Mouse (Mus musculus) hematopoietic stem cell, adult 5-6 weeks (primary cell): ENCODE measurements around the gene Zfp710. TPM values are rescaled to one million over a fixed set of nuclear protein-coding genes. Genes with fewer than 3 reads are reported as not detected.
"Not testable (repeated sequence)": the region's sequence is repeated elsewhere in the genome, so short reads cannot be mapped to it uniquely, and the experiment has no call there.

Experiments used
- ATAC-seq, 2 experiments: fragments of 125-278 bp in 1 of 2; replicated peaks in 1 of 2; 2 replicates each; pipeline ENCODE4 v1.8.0; 2016 to 2017; ENCODE audit warnings: inconsistent platforms in 2 of 2, mild to moderate bottlenecking in 2 of 2, moderate number of reproducible peaks in 2 of 2, low read depth in 1 of 2, moderate TSS enrichment in 1 of 2; ENCODE audit not compliant: low FRiP score in 2 of 2, poor library complexity in 2 of 2, severe bottlenecking in 2 of 2, insufficient read depth in 1 of 2, low TSS enrichment in 1 of 2
- total RNA-seq: library from RNA; stranded (forward); fragments of 172-1452, 232-1000 nt; gene quantifications from 2 replicates; pipeline ENCODE4 v1.2.3, GENCODE M21; 2017

Zfp710 gene
- 18.9 and 19.7 TPM in 2 replicates for total RNA-seq

GRCm38 (mm10) chr7:80024521-80025390 lies at the start of gene Zfp710:
TSS of gene Zfp710 (plus strand) at chr7:80024814.
- peak; percentile 23 to 63 for ATAC-seq

DNA sequence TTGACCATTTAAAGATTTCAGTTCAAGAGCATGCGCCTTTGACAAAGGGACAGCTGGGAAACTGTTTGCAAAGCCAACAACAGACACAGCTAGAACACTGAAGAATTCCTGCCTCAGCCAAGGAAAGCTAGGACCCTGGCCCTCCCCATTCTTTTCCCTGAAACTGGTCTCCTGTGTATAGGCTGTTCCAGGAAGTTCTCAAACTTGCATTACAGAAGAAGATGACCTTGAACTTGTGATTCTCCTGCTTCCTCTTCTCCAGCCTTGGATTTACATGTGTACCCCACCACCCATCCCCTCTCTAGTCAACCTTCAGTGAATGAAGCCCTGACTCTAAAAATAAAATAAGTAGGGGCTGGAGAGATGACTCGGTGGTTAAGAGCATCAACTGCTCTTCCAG lies 49.3 kb upstream of the Zfp710 start:
- no peak for ATAC-seq

- ATAC-seq: no peak
These were observed 37.9 kb upstream of the Zfp710 start for GRCm38 (mm10) chr7:79986717-79987116.

- ATAC-seq: no peak
These were observed 36.9 kb upstream of the Zfp710 start for GRCm38 (mm10) chr7:79987745-79988144.

DNA sequence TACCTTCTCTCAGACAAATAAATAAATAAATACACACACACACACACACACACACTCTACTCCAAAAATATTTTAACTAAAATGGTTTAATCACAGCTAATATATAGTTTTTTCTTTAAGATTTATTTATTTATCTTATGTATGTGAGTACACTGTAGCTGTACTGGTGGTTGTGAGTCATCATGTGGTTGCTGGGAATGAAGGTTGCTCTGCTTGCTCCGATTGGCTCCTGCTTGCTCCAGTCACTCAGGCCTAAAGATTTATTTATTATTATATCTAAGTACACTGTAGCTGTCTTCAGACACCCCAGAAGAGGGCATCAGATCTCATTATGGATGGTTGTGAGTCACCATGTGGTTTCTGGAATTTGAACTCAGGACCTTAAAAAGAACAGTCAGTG lies 36.1 kb upstream of the Zfp710 start:
- not testable (repeated sequence) for ATAC-seq

DNA sequence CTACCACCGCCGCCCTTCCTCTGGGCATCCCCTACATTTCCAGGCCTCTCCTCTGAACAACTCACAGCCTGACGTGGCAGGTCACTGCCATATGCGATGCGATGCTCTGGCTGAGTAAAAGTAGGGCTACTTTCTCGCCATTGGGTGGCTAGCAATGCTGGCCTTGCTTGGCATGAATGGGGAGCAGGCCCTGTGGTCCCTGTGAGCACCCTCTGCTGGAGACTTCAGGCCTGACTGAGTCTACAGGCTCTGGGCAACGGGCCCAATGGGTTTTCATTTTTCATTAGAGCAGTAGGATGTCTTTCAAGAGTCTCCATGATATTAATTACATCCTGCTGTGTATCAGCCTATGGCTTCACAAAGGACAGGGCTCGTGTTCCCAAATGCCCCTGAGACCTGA lies 30.1 kb upstream of the Zfp710 start:
- peak; percentile 42 to 58; a peak in 3 of 4 replicates for ATAC-seq

GRCm38 (mm10) chr7:79997761-79998160 lies 26.9 kb upstream of the Zfp710 start:
- no peak for ATAC-seq

- ATAC-seq: no peak
These were observed 22.1 kb upstream of the Zfp710 start for GRCm38 (mm10) chr7:80002353-80003055.

DNA sequence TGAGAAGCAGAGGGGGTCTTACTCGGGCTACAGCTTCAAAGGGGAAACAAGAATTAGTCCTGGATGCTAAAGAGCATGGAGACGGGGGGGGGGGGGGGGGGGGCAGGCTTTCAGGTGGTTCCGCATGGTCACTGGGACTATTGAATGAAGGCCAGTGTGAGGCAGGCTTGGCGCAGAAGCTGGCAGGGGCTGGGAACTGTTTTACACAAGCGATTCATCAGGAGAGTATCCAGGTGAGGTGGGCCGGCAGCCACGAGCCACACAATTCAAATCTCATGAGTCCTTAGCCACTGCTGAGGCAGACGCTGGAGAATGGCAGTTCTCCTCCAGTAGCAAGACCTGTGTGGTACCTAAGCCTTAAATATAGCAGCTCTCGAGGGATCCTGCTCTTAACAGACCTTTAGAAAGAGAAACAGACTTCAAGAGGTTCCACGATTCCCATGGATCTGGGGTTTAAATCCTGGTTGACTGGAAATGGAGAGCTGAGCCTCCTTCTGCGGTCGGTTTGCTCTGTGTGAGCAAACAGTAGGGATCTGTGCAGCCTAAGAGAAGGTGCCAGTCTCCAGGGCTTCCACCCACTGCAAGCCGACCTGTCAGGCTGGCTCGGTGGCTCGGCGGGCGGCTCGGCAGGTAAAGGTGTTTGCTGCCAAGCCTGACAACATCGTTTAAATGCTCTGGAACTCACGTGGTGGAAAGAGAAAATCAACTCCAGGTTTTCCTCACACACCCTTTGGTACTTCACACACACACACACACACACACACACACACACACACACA lies 19.6 kb upstream of the Zfp710 start:
- ATAC-seq: 0 out of 4 replicates have a peak, but pooled peaks of 1 of the 2 experiments have one; percentile 12

GRCm38 (mm10) chr7:80010680-80011079 lies 13.9 kb upstream of the Zfp710 start:
- no peak for ATAC-seq

- peak; percentile 27 to 60; a peak in 1 of 4 replicates for ATAC-seq
These were observed 13.1 kb upstream of the Zfp710 start for GRCm38 (mm10) chr7:80011470-80011869.

DNA sequence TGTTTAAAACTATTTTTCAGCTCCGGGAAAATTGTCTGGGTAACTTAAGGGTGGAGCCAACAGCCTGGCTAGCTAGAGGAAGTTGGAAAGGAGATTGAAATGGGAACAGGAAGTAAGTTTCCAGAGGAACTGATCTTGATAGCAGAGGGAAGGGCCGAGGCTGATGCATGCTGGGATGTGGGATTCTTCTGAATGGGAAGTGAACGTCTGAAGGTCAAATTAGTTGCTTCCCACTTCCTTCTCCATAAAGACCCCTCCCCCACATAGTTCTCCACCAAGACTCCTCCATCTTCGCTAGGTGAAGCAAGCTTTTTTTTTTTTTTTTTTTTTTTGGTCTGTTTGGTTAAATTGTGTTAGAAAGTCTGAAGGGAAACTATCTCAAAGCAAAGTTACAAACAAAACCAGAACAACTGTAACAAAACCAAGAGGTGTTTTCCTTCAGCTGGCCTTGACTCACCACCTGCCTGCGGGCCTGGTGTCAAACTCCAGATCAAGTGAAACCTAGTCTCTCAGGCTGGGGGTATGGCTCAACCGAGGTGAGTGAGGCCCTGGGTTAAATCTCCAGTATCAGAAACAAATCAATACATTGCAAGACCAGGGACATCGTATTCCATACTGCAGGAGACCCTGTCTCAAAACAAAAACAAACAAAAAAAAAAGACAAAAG lies 10.6 kb upstream of the Zfp710 start:
- no peak for ATAC-seq

- ATAC-seq: no peak; a peak in 1 of 4 replicates
These were observed 9.5 kb upstream of the Zfp710 start for GRCm38 (mm10) chr7:80014826-80015755.

DNA sequence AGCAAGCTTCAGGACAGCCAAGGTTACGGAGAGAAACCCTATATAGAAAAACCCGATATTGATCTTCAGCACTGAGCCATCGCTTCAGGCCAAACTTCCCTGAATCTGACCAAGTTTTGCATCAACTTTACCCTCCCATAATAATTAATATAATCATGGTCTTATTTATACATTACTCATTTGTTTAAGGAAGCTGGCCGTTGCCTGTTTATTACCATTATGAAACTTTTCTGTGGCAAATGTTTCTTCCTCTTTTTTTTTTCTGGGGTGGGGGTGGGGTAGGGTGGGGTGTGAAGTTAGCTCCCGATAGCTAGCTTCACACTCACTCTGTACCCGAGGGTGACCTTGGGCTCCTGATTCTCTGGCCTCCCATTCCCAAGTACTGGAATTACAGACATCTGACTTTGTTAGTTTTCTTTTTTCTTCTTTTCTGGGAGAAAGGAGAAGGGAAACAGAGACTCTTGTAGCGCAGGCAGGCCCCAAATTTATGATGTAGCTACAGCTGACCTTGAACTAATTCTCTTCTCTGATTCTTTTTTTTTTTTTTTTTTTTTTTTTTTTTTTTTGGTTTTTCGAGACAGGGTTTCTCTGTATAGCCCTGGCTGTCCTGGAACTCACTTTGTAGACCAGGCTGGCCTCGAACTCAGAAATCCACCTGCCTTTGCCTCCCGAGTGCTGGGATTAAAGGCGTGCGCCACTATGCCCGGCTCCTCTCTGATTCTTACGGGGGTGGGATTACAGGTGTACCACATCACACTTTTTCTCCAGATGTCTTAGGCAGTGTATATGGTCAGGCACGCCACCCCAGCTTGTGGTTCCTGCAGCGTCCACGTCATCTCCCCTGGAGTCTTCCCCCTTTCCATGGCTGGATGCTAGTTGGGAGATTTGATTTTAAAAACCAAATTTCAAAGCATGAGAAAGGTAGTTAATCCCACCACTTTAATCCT lies 5.8 kb upstream of the Zfp710 start:
- ATAC-seq: peak; percentile 35 to 46; a peak in 2 of 4 replicates
